Mouse (Mus musculus): ENCODE measurements around the gene Ghdc.
A peak's percentile ranks its signal among the peaks of the same experiment; 100 is the strongest.

Ghdc gene

DNA sequence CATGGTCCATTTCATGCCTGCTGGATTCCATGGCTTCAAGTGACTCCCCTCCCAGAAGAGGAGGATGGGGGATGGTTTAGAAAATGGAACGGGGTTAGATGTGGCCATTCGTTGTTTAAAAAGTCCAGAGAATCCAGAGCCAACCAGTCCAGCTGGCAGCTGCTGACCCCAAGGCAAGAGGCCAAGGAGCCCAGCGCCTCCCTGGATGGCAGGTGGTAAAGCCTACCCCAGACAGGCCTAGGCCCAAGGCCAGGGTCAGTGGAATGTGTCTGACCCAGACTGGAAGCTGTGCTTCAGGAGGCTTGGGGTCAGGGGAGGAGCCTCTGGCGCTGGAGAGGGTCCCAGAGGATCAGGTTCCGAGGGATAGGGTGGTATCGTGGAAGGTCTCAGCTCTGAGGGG is 29.4 kb downstream of the Ghdc start:
- peak; percentile 61 for DNase-seq

GRCm38 (mm10) chr11:100738749-100739148 is 32.0 kb downstream of the Ghdc start:
- DNase-seq, result no peak

GRCm38 (mm10) chr11:100738066-100738604 is 32.6 kb downstream of the Ghdc start, which contains the start of gene Rab5c:
Gene Rab5c (minus strand): TSS chr11:100738215.
- peak; percentile 99 for DNase-seq

- DNase-seq, result peak; percentile 44
Measured at GRCm38 (mm10) chr11:100737105-100737733, 33.5 kb downstream of the Ghdc start.

GRCm38 (mm10) chr11:100736746-100737080 is 34.0 kb downstream of the Ghdc start:
- DNase-seq, result peak; percentile 39

DNA sequence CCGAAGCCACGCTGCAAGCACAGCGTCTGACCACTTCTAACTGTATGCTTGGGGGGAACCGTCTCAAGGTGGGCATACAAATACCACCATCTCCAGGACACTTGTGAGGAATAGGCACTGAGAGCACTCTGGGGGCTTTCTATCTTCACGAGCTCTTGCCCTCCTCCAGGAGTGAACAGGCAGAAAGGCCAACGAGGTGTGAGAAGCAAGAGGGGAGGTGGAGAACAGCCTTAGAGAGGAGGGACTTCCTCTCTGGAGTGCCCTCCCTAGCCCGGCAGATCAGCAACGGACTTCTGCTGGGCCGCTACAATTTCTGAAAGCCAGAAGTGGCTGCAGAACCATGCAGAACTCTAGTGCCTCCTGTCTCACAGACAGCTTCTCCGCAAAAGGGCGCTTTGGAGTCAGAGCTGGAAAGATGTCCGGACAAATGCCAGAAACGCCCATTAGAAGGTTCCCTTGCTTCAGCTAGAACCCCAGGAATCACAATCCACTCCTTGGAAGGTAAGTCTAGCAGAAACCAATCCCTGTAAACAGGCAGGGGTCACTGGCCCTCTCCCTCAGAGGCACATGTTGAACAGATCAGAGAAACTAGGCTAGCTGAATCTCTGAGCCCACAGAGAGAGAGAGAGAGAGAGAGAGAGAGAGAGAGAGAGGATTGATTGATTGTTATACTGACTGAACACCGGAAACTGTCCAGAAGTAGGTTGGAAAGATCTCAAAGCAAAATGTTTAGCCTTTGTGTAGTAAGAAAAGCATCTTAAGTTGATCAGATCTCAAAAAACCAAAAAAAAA is 34.6 kb downstream of the Ghdc start:
- DNase-seq, result no peak

GRCm38 (mm10) chr11:100735134-100735865 is 35.5 kb downstream of the Ghdc start:
- no peak for DNase-seq

GRCm38 (mm10) chr11:100730477-100731205 is 40.1 kb downstream of the Ghdc start:
- DNase-seq, result peak; percentile 46

GRCm38 (mm10) chr11:100729976-100730375 is 40.8 kb downstream of the Ghdc start:
- no peak for DNase-seq

DNA sequence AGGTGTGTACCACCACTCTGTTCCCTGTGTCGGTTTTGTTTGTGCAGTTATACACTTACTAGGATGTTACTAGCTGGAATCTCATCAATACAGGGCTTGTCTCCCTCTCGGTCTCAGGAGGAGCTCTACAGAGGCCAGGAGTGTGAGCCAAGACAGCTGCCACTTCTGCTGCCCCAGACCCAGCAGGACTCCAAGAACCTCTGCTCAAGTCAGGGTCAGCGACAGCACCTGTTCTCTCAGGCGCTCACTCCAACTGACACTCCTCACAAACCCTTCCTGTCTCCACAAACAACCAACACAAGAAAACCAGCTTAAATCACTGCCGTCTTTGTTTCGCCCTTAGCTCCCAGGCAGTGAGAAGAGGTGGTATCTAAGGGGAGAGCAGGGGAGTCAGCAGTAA is 42.2 kb downstream of the Ghdc start:
- no peak for DNase-seq

- DNase-seq, result peak; percentile 53
Measured at GRCm38 (mm10) chr11:100727201-100727600, 43.6 kb downstream of the Ghdc start.

DNA sequence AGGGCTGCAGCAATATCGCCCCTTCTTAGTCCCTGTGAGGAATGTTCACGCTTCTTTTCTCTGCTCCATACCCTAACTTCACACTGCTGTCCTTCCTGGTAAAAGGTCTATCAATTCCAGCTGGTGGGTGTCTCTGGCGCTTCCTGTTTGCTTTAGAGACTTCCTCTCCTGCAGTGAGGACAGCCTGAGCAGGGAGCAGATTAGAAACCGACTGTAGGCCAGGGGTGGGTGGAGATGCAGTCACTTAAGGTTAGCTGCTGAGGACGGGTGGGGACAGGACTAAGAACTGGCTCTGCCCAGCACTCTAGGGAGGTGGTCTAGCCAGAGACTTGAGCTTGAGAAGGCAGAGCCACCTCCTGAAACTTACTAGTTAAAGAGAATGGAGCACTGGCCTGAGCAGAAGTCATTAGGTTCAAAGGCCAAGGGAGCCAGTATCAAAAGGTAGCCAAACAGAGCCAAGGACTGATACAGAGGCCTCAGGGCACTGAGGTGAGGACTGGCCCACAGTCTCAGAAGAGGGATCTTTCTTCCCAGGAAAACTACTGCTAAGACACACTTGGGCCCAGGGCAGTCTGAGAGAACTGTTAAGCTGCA is 45.7 kb downstream of the Ghdc start:
- peak; percentile 53 for DNase-seq

DNA sequence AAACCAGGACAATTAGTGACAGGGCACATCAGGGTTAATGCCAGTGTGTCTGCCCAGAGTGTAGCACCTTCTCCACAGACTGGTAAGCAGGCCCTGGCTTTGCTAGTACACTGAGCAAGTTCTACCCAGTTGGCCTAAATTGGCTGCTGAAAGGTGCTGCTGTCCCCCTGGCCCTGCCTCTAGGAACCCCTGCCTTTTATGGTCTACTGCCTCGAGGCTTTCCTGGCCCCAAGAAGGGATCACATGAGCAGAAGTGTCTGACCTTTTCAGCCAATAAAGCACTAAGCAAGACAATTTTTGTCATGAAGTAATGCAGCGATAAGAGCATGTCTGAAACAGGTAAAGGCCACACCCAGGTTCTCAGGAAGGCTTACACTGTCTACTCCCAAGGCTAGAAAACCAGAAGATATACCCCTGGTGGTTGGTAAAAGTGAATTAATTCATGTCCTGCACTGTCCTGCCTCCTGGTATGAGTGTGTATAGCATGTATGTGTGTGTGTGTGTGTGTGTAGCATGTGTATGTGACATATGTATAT is 48.2 kb downstream of the Ghdc start:
- peak; percentile 44 for DNase-seq

GRCm38 (mm10) chr11:100721776-100722492 is 48.8 kb downstream of the Ghdc start:
- peak; percentile 75 for DNase-seq

DNA sequence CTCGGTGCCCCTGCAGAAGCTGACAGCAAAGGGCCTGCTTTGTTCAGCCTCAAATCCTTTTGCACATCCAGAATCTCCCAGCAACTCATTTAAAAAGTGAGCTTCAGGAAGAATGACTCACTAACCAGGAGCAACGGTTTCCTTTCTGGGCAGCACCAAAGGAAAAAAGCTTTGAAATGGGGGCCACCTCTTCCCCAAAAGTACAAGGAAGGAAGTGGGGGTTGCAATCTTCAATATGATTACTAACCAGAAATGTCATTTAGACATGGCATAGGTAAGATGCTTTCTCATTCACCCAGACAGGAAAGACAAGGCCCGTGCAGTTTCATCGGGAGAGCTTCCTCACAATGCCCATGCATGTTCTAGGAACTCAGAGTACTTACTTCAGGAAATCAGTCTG is 49.5 kb downstream of the Ghdc start:
- DNase-seq, result peak; percentile 50

GRCm38 (mm10) chr11:100720345-100720744 is 50.4 kb downstream of the Ghdc start:
- DNase-seq, result no peak

DNA sequence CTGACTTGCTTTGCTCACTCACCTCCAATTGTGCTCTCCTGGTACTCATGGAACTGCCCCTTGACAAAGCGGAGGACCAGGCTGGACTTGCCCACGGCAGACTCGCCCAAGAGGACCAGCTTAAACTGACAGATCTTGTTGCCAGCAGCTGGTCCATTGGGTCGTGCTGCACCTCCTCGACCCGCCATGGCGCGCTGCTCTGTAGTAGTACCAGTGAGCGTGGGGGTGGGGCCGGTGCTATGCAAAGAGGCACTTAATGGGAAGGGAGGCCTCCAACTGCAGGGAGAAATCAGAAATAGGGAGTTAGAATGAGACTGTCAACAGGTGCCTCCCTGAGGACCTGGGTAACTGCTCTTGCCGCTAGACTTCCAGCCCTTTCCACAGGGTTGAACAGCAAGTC is 50.9 kb downstream of the Ghdc start:
- DNase-seq, result no peak

DNA sequence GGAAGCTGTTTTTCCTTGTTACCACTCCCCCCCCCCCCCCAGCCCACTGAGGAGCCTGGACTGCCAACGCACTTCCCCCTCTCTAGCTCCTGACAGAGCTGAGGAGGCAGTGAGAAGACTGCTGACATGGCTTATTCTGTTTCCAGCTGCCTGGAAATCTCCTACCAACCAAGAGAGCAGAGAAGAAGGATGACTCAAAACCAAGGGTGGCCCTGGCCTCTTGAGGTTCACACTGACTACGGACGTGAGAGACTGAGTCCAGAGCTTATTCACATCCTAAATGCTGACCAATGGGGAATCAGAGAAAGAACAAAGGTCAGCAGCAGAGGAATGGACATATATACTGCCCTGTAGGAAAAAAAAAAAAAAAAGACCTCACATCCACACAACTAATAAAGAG is 51.4 kb downstream of the Ghdc start:
- DNase-seq, result peak; percentile 39

DNA sequence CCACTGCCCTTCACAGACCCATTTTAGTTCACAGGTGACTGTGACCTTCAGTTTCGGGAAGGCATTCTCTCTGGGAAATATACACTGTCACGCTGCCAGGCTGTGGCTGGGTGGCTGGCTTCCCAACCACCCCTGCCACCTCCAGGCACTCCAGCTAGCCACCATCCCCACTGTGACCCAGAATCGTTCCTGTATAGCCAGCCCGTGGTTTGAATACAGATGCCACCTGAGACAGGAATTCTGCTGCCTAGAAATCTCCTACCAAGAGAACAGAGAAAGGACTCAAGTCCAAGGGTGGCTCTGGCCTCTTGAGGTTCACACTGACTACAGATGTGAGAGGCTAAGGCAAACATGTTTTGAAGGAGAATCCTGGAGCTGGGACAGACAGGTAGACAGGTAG is 51.9 kb downstream of the Ghdc start:
- DNase-seq, result peak; percentile 43

- DNase-seq, result no peak
Measured at GRCm38 (mm10) chr11:100718462-100718861, 52.3 kb downstream of the Ghdc start.

- DNase-seq, result no peak
Measured at GRCm38 (mm10) chr11:100716649-100717048, 54.1 kb downstream of the Ghdc start.
